Mouse (Mus musculus) ovary, postnatal 14 days (tissue): Measurements from ENCODE around the gene Meaf6.

Source experiments
- DNase-seq: peaks from one replicate; pipeline ENCODE4 v3.0.0; 2022; ENCODE audit warnings: low spot score

The Meaf6 gene

DNA sequence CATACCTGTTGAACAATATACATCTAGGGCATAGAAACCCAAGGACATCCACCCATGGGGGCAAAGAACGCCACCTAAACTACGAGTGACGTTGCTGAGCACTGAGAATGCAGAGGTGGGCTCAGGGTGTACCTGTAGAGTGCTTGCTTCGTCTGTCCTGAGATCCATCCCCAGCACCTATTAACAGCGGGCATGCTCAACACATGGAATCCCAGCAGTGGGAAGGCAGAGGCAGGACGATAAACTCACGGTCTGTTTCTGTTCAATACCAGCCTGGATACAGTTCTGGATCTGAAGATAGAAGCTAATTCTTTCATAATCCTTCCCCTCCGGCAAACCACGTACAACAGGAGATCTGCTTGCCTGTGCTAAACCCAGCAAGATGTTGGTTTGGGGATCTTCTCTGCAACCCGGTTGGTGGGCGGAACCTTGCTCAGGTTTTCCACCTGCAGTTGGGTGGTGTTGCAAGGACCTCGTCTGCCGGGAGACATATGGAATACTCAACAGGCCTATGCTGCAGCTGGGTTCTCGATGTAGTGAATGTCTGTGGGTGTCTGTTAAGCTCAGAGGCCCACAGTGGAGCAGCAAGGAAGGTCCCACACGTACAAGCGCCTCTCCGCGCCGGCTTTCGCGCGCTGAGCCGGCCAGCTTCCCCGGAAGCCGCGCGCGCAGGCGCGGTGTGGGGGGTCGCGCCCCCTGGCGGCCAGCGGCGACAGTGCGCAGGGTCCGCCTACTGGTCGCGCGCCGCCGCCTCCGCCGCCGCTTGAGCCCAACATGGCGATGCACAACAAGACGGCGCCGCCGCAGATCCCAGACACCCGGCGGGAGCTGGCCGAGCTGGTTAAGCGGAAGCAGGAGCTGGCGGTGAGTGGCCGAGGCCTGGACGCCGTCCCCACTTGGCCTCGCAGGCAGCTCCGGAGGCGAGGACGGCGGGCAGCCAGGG is at the start of gene Meaf6:
Gene Meaf6, plus strand, starts transcription at position 732 of the 943 bp plus-strand sequence.
- peak; percentile 95 for DNase-seq

DNA sequence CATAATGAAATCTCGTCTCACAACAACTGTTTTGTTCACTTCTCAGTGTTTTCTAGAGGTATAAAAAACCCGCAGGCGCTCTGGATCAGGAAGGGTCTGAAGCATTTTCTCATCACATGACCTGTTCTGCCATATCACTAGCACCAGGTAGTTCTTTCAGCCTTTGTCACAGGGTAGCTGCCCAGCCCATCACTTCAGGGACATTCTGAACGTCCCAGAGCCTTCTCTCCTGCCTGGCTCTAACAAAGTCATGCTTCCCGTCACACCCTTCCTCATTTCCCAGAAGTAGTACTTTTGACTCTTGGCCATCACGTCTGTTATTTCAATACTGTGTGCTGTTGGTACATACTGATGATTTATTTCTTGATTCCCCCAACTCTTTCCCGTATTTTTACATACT is 40.5 kb upstream of the Meaf6 start:
- DNase-seq = no peak

- DNase-seq = no peak
Observed at GRCm38 (mm10) chr4:125055385-125055784, 29.5 kb upstream of the Meaf6 start.

- DNase-seq = no peak
Observed at GRCm38 (mm10) chr4:125056476-125056875, 28.5 kb upstream of the Meaf6 start.

GRCm38 (mm10) chr4:125057273-125057672 is 27.7 kb upstream of the Meaf6 start:
- DNase-seq = no peak

GRCm38 (mm10) chr4:125058033-125058432 is 26.9 kb upstream of the Meaf6 start:
- no peak for DNase-seq

DNA sequence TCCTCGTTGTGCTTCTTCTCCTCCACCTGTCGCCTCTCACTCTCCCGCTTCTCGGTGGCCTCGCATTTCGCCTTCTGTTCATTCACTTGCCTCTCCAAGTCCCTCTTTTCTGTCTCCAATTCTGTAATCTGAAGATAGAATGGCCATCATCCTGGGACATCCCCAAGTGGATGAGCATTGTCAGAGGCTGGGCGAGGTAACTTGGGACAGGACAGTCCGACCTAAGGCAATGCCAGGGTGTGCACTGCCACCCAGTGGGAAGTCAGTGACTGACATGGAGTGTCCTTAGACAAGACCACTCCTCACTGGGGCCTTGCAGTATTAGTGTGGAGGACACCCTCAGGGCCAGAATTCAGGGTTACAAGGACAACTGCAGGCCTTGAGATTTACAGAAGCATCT is 25.9 kb upstream of the Meaf6 start:
- DNase-seq = peak; percentile 51

GRCm38 (mm10) chr4:125063829-125064228 is 21.1 kb upstream of the Meaf6 start:
- no peak for DNase-seq

DNA sequence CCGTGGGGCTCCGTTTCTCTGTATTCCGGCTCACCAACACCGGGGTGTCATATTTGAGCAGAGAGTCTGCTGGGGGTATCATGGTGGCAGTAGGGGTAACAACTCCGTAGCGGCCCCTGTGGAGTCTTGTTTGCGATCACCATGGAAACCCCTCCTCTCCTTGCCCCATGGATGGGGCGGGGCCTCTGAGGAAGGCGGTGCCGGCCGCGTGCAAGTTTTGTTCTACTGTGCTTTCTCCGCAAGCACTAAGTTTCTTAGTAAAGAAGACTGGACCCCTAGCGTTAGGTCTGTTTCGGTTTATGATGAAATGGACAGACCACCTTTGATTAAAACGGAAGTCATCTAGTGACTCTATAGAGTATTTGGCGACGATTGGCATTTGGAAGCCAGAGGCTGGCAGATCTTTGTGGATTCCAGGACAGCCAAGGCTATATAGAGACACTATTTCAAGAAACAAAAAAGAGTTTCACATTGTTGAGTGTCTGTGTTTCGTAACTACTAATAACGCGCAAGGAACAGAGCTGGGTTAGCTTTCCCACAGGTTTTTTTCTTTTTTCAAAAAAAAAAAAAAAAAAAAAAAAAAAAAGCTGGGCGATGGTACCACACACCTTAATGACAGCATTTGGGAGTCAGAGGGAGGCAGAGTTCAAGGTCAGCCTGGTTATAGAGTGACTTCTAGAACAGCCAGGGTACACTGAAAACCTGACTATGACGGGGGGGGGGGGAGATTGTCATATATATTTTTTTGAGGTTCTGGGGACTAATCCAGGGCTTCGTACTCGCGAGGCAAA is 19.2 kb upstream of the Meaf6 start, which contains the start of gene Dnali1:
Gene Dnali1, minus strand, starts transcription at position 187 of the 791 bp plus-strand sequence.
- DNase-seq = peak; percentile 43

- peak; percentile 85 for DNase-seq
Observed at GRCm38 (mm10) chr4:125066490-125067370, 18.2 kb upstream of the Meaf6 start, which contains the start of gene Snip1. Gene Snip1, plus strand, starts transcription at chr4:125066672.

- no peak for DNase-seq
Observed at GRCm38 (mm10) chr4:125077700-125078099, 7.2 kb upstream of the Meaf6 start.

DNA sequence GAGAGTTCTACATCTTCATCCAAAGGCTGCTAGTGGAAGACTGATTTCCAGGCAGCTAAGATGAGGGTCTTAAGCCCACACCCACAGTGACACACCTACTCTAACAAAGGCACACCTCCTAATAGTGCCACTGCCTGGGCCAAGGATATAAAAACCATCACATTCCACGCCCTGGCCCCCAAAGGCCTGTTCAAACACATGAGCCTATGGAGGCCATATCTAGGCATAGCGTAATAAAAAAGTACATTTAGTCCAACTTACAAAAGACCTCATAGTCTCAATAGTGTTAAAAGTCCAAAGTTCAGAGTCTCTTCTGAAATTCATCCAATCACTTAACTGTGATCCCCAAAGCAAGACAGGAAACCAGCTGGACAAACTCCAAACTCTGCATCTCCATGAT is 6.2 kb upstream of the Meaf6 start:
- DNase-seq = no peak

DNA sequence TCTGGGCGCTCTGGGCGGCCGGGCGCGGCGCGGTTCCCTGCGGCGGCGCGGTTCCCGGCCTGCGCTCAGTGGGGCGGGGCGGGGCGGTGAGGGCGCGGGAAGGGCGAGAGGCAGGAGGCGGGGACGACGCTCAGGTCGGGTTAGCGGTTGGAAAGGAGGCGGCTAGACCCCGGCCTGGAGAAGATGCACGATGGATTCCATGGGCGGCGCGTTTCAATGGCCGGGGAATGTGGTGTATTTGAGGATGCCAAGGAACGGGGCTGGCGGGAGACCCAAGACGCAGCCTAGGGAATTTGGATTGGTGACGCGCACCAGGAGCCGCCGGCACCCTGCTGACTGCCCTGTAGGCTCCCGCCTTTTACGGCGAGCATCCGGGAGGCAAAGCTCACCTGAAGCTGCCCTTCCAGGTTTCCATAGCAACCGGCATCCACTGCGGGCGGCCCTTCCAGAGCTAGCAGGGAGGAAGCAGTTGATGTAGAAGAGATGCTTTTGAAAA is 460 bp downstream of the Meaf6 start:
- DNase-seq = no peak

DNA sequence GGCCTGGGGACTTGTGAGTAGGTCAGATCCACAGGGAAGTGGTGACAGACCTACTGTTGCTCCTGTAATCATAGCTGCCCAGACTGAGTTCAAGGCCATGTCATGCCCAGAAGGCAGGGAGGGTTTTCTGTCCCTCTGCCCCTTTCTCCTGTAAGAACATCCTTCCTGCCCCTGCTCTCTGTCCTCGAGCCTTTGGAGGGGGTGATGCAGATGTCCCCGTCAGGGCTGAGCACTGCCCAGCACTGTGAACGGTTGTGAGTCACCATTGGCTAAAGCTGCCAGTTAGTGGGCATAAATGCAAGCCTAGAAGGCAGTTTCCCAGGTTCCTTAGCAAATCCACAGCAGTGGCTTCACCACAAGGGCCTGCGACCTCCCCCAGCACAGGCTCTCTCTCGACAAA is 8.1 kb downstream of the Meaf6 start:
- no peak for DNase-seq

DNA sequence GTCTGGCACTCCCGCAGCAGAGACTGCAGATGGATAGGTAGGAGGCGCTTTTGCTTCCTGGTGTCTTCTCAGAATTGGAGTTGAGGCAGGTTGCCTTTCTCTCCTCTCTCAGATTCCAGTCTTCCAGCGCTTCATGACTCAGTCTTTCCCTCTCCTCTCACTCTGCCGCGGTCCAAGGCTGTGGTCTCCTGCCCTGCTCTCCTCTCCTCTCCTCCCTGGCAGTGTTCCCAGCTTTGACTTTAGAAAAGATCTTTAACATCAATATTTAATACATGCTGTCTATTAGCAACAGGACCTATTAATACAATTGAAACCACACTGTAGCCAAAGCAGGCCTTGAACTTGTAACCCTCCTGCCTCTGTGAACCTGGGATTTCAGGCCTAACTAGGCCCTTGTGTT is 11.1 kb downstream of the Meaf6 start:
- DNase-seq = no peak

- DNase-seq = no peak
Observed at GRCm38 (mm10) chr4:125097412-125097811, 12.5 kb downstream of the Meaf6 start.

DNA sequence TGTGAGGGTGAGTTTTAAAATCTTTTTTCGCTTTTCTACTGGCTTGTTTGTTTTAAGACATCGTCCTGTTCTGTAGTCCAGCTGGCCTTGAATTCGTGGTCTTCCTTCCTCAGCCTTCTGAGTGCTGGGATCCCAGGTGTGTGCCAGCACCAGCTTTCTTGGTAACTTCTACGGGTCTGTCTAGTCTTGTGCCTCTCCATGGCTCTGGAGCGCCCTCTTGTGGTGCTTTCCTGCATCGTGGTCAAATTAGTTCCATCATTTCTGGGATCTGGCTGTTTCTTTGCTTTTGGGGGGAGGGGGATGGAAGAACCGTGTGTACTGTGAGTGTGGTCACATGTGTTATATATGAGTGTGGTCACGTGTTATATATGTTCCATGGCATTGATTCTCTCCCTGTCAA is 14.5 kb downstream of the Meaf6 start:
- peak; percentile 79 for DNase-seq

GRCm38 (mm10) chr4:125101334-125101733 is 16.4 kb downstream of the Meaf6 start:
- no peak for DNase-seq

- DNase-seq = no peak
Observed at GRCm38 (mm10) chr4:125105354-125105753, 20.4 kb downstream of the Meaf6 start.

GRCm38 (mm10) chr4:125114638-125115037 is 29.7 kb downstream of the Meaf6 start:
- peak; percentile 82 for DNase-seq

DNA sequence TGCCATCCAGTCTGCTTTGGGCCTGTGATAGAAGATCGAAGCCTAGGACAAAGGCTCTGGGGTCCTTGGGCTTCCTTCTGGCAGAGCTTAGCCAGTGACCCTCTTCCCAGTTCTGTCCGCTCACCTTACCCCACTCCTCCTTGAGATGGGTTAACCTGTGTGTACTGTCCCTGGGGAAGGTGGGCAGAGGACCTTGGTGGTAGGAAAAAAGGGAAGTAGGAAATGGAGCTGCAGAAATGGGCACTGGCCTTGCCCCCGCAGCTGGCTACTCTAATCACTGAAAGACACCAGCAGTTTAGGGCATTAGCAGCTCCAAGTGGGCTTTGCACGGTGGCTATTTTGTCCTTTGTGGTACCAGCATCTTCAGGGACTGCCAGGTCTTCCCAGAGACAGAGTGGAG is 30.1 kb downstream of the Meaf6 start:
- DNase-seq = no peak

DNA sequence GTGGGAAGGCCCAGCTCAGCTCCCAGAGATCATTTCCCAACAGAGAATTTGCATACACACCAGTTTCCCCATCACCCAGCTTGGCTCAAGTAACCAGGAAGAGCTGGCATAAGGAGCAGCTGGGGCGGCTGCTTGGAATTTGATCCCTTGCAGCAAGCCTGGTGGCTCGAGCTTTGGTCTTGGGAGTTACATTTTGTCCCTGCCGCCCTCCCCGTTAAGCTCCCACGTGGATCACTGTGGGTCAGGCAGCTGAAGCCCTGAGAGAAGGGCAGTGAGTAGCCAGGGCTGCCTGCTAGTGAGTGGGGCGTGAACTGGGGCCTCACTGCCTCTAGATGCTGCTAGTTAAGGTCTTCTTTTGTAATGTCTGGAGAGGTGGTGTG is 30.8 kb downstream of the Meaf6 start:
- no peak for DNase-seq
